Mouse (Mus musculus): ENCODE results near the gene Arid1b.

DNA sequence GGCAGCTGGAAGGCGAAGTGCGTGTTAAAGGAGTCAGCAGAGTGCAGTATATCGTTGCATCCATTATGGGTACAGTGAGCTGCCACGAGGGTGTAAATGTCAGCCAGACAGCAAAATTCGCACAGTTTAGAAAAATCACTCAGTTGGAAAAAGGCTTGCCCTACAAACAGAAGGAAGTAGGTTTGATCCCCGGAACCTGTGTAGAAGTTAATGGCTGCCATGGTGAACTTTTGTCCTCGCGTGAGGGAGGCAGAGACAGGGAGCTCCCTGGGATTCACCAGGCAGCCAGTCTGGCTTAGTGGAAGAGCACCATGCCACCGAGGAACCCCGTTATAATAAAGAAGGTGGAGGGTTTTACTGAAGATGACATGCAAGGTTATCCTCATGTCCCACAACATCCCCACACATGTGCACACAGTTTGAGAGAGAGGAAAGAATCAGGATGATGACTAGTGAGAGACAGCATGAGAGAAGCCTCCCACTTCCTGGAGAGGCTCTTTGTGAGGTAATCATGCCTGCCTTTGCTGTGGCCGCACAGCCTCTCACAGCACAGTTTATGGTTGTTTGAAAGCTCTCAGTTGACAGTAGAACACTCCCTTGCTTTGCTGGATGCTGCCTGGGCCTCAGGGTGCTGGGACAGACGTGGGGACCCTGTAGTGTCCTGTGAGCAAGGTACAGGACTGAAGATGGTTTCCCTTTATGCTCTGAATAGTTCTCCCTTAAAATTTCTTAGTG is 15.6 kb downstream of the Arid1b start:
- TF ChIP-seq CTCF (conservative IDR thresholded peaks at IDR 0.05 in 1 of 2, IDR thresholded peaks at IDR 0.05 in 1 of 2; ENCODE audit: low read depth in 2 of 2, low read length in 2 of 2) (no peak), POLR2A (IDR thresholded peaks at IDR 0.05; ENCODE audit: low read depth, low read length) (no peak), USF2 (conservative IDR thresholded peaks at IDR 0.05; ENCODE audit: low read depth, low read length) (no peak), UBTF (IDR thresholded peaks at IDR 0.05; ENCODE audit: low read depth, low read length) (no peak), ELF1 (IDR thresholded peaks at IDR 0.05; ENCODE audit: low read depth, low read length) (no peak), MXI1 (IDR thresholded peaks at IDR 0.05; ENCODE audit: low read depth, low read length) (no peak), BHLHE40 (IDR thresholded peaks at IDR 0.05; ENCODE audit: low read depth, low read length) (no peak), KAT2A (IDR thresholded peaks at IDR 0.05; ENCODE audit: insufficient replicate concordance, low read length) (no peak), EP300 (IDR thresholded peaks at IDR 0.05; ENCODE audit: low read length) (no peak), JUND (conservative IDR thresholded peaks at IDR 0.05; ENCODE audit: low read depth, low read length) (no peak), HCFC1 (IDR thresholded peaks at IDR 0.05; ENCODE audit: low read depth, low read length) (no peak)

Data from CH12.LX (cell line).